Mouse (Mus musculus) large intestine, adult 2 months (tissue): ENCODE results near the gene St6galnac1. TPM values are rescaled to one million over a fixed set of nuclear protein-coding genes. Genes with fewer than 3 reads are reported as not detected.
A peak's percentile ranks its signal among the peaks of the same experiment; 100 is the strongest.
"Not testable (repeated sequence)": the region's sequence is repeated elsewhere in the genome, so short reads cannot be mapped to it uniquely, and the experiment has no call there.

Experiments used
- DNase-seq: peaks from one replicate; pipeline ENCODE4 v3.0.0-alpha.2; 2012; ENCODE audit warnings: low read depth, low spot score
- WGBS: fragments of 180-500 bp; shearing (Covaris S2); methylation state at CpG from one replicate; pipeline ENCODE4 v1.1.7; 2018; 5-methylcytosine and 5-hydroxymethylcytosine counted together
- polyA plus RNA-seq: library from polyadenylated mRNA; depleted of rRNA; stranded (reverse); fragments of >200 nt; gene quantifications from 2 replicates; pipeline ENCODE4 v1.2.3, GENCODE M21; 2012; rRNA removed

Gene St6galnac1
- polyA plus RNA-seq, result not detected in 2 replicates

DNA sequence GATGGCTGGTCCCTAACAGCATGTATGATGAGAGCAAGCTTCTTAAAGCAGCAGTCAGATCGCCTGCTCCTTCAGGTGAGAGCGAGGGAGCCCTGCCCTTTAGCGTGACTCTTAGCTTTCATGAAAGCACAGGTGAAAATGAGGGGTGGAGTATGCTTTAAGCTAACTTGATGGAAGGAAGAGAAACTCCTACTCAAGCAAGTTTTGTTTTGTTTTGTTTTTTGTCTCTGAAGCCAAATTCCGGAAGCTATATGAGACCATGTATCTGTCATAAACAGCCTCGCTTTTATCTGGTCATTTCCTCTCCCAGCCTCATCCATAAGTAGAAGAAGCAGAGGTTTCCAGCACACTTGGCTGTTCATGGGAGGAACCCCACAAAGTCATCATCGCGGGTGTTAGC, at the start of gene St6galnac1:
Gene St6galnac1 (minus strand): TSS at position 101 of the 400 bp plus-strand sequence.
- 80% methylated on average over 7 of the region's 7 CpGs for WGBS

DNA sequence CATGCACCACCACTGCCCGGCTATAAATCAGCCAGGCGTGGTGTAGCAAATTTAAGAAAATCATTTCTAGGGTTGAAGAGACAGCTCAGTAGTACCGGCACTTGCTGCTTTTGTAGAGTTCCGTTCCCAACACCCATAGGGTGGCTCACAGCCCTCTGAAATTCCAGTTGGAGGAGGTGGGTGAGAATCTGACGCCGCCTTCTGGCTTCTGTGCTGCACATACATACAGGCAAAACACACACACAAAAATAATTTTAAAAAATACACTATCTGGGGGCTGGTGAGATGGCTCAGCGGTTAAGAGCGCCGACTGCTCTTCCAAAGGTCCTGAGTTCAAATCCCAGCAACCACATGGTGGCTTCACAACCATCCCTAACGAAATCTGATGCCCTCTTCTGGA, 48.6 kb upstream of the St6galnac1 start:
- DNase-seq, result not testable (repeated sequence)
- WGBS, result 96% methylated on average over 10 of the region's 10 CpGs

More for the DNA sequence above, at the start of gene St6galnac1:
- no peak for DNase-seq

DNA sequence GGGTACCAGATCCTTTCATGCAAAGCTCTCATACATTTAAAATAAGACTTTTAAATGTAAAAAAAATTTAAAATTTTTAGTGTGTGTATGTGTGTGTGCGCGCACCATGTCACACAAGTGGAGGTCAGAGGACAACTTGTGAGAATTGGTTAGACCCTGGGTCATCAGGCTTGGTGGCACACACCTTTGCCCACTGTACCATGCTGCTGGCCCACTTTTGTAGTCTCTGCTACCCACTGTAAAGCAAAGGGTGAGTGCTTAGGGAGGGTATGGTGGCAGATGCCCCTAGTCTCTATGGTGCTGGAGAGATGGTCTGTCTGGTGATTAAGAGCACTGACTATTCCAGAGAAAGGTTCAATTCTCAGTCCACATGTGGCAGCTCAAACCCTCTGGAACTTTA, 47.9 kb upstream of the St6galnac1 start:
- 100% methylated on average over 2 of the region's 2 CpGs for WGBS
- no peak for DNase-seq

DNA sequence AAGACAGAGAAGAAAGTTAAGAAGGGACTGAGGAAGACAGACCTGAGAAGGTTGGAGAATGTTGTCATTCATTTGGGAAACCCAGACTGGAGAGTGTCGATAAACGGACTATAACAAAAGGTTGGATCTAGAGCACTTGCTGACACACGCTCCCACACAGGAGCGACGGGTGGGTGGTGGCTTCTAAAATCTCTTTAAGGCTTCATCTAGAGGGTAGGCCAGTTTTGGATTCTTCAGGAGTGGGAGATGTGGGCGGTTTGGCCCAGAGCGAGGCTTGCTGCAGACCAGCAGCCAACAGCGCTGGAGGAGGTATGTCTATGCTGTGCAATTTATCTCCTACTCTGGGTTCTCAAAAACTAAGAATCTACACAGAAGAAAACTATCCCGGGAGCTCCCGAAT, 47.3 kb upstream of the St6galnac1 start:
- WGBS, result 80% methylated on average over 10 of the region's 10 CpGs
- DNase-seq, result no peak

DNA sequence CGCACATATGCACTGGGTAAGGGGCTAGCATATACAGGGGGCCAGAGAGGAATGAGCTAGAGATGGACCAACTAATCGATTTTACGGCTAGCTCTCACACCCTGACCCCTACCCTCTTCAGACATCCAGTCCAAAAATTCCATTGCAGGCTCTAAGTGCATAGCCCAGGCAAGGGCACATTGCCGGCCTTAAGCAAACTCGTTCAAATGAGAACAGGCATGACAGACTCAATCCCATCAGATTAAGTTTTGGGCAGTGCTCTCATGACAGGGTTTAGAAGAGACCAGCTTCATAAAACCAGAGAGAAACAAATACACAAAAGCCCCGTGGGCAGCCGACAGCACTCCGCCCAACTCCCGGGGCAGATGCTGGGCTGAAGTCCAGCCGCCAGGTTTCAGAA, 46.9 kb upstream of the St6galnac1 start:
- WGBS, result 40% methylated on average over 10 of the region's 10 CpGs
- no peak for DNase-seq

DNA sequence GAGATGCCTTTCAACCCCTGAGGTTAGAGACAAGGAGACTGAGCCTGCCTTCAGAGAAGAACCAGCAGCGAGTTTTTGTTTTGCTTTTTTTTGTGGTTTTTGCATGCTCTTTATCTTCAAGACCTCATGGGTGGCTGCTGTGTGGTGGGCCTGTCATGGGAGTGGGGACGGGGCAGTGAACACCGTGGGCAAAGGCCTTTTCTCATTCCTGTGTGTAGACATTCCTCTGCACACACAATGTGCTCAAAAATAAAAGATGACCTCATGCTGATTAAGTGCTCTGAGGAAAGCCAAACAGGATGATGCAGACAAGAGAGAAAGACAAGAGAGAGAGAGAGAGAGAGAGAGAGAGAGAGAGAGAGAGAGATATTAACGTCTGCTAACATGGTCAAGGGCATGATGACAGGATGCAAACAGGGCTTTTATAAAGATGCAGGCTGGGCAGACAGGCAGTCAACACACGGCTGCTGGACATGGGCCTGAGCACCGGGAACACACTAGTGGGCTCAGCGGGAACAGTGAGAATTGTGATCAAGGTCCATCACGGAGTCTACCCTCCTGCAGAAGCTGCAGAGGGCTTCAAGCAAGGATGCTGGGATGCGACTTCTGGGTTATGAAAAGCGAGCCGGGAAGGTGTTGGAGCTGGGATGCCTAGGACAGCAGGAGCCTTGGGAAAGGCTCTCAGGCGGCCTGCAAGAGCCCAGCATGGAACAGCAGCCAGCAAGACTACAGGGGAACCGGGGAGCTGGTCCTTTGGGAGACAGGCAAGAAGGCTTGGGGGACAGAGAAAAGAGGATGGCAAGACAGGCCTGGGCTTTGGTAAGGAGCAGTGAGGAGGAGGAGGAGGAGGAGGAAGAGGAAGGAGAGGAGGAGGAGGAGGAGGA, 46.0 kb upstream of the St6galnac1 start:
- 74% methylated on average over 13 of the region's 13 CpGs for WGBS
- no peak for DNase-seq

DNA sequence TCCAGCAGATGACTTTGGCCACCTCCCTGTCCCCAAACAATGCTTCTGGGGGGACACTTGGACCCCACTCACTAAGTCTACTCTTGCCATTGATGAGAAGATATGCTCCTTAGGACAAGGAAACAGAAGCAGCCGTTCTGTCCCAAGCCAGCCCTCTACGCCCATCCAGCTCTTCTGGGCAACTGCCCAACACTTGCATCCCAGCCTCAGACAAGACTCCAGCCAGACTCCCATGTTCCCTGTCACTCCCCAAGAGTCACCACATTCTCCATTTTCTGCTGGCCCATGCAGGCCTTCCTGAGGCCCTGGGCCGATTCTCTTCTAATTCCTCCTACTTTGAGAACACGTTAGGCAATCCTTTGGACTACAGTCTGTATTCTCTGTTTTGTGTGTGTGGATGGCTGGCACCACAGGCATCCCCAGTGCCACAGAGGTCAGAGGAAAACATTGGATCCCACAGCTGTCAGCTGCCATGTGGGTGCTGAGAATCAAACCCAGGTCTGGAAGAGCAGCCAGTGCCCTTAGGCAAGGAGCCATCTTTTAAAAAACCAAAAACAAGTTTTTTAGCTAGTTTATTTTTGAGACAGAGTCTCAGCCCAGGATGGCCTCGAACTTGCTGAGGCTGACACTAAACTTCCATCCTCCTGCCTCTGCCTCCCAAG, 44.8 kb upstream of the St6galnac1 start:
- 60% methylated on average over 5 of the region's 5 CpGs for WGBS
- DNase-seq, result no peak

DNA sequence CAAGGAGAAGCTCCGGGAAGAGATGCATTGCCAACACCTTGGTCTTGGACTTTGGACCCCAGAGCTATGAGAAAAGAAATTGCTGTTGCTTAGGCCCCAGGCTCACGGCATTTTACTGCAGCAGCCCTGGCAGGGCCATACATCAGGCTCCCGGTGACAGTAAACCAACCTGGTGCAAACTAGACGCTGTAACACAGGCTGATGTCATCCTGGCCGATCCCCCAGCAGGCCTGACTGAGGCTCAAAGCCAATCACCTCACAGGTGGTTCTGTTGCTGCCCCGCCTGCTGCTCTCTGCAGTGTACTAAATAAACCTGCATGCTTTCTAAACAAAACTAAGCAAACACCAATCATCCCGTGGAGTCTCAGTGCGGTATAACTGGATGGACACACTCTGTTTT, 43.4 kb upstream of the St6galnac1 start:
- peak; percentile 45 for DNase-seq
- WGBS, result 19% methylated on average over 8 of the region's 8 CpGs

DNA sequence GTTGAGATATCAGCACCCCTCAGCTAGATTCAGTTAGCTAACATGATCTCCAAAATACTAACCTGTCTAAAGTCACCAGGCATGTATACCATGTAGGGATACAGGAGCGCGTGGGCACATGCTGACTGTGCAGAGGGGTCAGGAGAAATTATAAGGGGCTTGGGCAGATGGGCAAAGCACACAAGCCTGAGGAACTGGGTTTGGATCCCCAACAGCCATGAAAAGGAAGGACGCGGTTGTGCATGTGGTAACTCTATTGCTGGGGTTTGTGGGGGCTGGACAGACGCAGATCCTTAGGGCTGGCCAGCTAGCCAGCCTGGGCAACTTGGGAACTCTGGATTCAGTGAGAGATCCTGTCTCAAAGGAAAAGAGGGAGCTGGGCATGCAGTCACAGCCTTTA, 42.3 kb upstream of the St6galnac1 start:
- no peak for DNase-seq
- WGBS, result 95% methylated on average over 5 of the region's 5 CpGs

DNA sequence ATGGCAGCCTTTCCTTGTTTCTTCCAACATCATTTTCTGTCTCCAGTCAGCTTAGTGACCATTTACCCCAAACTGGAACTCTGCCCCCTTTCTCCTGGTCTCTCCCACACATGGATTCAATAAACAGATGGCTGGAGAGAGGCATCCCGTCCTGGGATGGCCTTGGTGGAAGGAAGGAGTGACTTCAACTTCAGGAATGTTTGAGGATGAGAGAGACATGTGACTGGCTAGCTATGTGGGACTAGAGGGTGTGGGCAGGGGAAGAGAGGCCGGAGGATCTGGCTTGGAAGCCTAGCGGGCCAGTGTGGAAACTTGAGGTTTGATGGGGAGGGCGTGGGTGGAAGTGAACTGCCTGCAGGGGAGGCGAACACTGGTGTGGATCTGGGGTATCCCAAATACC, 41.5 kb upstream of the St6galnac1 start:
- DNase-seq, result no peak
- 70% methylated on average over 5 of the region's 5 CpGs for WGBS

DNA sequence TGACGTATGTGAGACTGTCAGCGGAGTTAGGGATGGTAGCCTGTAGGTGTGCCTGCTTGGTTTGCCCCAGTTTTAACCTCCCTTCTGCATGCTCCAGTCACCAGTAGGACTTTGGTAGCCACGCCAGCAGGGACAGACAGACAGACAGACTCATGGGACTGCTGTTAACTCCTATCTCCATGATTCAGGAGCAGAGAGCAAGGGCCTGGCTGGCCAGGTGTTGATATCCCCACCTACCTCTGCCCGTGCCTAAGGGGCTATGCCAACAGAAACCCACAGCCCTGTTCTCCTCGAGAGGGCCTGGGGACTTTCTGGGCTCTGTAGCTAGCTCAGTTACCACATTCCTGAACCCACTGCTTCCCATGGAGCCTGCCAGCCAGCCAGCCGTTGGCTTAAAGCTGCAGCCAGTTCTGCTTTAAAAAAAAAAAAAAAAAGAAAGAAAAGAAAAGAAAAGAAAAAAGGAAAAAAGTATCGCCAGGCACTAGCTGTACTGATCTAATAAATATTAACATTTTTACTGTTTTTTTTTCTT, 39.6 kb upstream of the St6galnac1 start:
- WGBS, result 69% methylated on average over 7 of the region's 7 CpGs

DNA sequence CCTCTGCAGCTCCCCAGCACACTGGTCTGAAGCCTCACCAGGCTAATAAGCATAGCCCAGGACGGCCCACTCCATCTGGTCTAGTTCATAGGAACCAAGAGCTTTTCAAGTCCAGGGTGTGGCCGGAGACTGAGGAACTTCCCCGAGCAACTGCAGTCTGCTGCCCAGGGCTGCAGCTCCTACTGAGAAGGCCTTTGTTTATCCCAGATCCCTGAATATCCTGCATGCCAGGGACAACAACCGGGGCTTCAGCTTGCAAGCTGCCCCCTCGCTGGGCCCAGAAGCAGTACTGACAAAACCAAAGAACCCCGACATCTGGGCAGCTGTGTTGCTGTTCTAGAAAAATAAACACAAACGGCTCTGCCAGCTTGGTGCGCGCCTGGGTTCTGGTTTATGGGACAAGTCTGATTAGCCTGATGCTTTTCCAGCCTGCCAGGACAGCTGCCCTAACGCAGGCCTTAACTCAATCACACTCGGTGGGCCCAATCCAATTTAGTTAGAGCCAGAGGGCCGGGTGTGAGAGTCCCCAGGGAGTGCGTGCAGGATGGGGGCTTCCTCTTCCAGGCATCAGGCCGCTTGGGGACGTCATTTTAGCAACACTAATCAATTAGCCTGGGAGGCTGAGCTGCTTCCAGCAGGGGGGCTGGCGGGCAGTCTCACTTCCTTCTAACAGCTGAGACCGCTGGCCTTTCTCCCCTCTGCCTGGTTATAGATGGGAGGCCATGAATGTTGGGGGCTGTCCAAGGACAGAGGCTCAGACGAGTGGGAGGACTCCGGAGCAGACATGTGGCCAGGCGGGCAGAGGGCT, 39.0 kb upstream of the St6galnac1 start:
- 33% methylated on average over 20 of the region's 20 CpGs for WGBS
- no peak for DNase-seq

More for the DNA sequence above, 39.6 kb upstream of the St6galnac1 start:
- no peak for DNase-seq

DNA sequence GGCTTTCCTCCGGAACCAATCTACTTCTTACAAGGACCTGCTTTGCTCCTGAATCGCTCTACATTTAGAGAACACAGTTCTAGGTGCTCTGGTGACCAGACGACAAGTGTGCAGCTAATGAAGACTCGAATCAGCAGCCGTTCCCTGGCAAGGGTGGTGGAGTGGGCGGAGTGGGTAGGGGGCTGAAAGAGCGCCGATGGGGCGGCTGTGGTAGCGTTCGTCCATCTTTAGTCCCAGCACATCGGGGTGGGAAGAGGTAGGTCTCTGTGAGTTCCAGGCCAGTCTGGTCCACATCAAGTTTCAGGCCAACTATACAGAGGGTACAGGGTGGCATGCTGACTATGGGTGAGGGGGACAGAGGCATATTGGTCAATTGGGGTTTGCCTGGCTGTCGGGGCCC, 38.3 kb upstream of the St6galnac1 start:
- DNase-seq, result no peak
- 91% methylated on average over 13 of the region's 13 CpGs for WGBS

DNA sequence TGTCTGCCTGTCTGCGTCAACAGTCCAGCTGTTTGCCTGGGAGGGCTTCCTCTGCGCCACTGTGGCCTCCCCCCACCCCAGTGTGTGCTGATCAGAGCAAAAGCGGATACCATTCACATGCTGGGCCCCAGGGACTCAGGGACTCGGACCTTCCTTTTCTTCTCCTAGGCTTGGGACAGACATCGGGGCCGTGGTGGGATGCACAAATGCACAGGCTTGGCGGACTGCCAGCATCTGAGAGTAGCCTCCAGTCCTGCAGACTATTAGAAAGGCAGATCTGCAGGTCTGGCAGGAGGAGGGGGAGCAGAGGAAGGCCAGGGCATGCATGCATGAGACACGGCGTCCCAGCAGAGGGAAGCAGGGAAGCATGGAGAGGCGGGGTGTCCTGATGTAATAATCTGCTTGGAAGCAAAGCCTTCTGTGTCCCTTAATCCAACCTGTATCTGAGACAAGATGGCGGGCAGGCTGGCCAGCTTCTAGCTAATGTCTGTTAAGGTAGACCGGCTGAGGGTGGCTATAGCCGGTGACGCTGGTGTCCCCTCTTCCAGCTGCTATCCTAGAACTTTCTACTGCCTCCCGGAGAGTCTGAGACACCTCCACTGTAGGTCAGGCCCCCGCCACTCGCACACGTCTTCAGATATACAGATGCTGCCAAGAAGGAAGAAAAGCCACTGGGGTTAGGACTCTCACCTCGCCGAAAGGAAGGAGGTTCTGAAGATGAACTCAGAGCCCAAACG, 37.7 kb upstream of the St6galnac1 start:
- 74% methylated on average over 21 of the region's 21 CpGs for WGBS
- DNase-seq, result no peak

DNA sequence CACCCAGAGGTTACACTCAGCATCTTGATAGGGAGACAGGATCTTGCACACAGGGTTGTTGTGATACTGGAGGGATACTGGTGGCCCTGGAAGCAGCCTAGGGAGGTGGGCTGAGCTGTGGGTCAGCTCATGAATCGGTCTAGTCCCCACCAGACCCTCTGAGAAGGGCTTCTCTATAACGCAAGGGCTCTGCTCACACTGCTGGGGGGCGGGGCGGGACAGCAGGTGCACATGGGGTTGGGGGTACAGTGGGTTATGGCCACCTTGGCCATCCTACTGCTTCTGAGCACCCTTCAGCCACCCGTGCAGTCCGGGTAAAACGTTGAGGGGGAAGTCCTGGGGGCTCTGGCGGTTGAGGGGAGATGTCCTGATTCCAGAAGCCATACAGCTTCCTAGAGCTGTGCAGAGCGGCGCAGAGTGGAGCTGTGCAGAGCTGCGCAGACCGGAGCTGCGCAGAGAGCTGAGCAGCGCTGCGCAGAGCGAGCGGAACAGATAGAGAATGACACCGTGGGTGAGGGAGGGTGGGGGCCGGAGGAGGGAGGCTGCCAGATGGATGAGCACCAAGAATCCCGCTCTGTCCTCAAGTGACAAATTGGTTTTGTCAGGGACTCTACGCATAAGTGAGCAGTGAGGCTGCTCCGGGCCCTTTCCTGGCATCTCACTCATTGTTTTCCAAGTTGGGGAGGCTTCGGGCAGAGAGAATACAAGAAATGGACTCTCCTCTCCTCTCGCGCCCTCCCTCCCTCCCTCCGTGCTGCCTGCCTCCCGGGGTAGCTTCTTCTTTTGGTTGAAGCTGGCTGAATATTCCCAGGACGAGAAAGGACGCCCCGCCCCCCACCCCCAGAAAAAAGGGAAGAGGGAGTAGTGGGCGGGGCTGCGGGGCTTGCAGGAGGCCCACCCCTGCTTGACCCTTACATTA, 35.9 kb upstream of the St6galnac1 start:
- 50% methylated on average over 32 of the region's 32 CpGs for WGBS
- no peak for DNase-seq

DNA sequence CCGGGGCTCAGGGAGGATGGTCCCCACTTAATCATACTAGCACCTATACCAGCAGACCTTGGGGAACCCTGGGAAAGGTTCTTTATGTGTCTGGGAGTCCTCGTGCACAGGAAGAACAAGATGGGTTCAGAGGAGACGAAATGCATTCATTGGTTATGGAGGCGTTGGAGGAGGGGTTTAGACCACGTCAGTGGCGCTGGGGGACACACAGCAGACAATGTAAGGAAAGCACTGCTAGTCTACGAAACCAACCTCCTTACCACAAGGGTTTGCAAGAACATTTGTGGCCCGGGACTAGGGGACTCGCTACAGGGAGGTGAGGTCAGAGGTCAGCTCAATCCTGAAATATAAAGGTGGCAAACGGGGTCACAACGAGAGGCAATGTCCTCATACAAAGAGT, 35.2 kb upstream of the St6galnac1 start:
- 92% methylated on average over 11 of the region's 11 CpGs for WGBS
- no peak for DNase-seq

DNA sequence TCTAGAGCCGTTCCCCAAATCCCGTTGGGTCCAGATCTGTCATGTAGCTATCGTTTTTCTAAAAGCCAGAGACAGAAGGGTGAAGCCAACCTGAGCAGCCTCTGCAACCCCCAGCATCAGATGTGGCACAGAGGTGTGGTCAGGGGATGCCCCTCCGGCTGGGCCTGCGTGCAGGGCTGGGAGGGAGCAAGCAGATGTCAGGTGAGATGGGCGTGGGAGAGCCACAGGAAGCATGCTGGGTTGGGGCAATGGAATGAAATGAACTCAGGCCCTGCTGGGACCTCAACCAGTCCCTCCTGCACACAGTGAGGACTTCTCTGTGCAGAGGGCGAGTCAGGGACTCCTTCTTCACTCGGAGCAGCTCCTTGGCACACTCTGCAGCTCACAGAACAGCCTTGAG, 34.2 kb upstream of the St6galnac1 start:
- DNase-seq, result no peak

DNA sequence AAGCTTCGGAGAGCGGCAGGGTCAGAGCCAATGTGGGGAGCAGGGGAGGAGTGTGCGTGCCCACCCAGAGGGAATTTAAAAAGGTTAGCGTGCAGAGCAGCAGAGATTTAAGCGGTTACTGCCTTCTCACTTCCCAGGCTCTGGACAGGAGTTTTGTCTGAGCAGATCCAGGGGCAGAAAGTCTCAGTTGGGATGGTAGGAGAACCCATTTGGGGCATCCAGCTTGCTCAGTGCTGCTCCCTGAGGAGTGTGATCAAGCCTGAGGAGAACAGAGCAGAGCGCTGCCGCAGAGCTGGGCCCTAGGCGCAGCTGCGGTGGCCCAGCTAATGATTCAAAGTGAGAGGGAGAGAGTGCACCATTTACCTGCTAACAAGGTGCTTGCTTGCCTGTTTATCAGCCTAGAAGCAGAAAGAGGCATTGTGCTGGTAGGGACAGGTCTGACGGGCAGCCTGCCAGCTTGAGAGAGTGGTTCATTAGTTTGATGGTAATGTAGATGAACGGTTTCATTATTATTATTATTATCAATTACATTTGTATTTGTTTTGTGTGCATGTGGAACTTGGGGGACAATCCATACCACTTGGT, 33.6 kb upstream of the St6galnac1 start:
- 87% methylated on average over 11 of the region's 11 CpGs for WGBS
- no peak for DNase-seq

More for the DNA sequence above, 34.2 kb upstream of the St6galnac1 start:
- WGBS, result 83% methylated on average over 8 of the region's 8 CpGs
